Mouse (Mus musculus): Measurements from ENCODE around the gene Ei24. TPM values are rescaled to one million over a fixed set of nuclear protein-coding genes. Genes with fewer than 3 reads are reported as not detected.

Gene Ei24
- polyA plus RNA-seq, 1 experiment from 2014 or later: 79.4 TPM

GRCm38 (mm10) chr9:36767203-36768143 lies 29.7 kb downstream of the Ei24 start, which contains the start of gene Stt3a:
Stt3a (minus strand) TSS chr9:36767679.
- H3K9me3 ChIP-seq (replicated peaks; ENCODE audit: control insufficient read depth, low read length): no peaks in the 10 kb centered on the region
- under 1% methylated on average over 60 of the region's 60 CpGs for whole genome bisulfite sequencing
- H3K36me3 ChIP-seq (ENCODE audit: control insufficient read depth, insufficient read depth): peaks cover 6% of the 10 kb centered on the region
- H3K27me3 ChIP-seq (ENCODE audit: control insufficient read depth, insufficient read depth, low read length): no peaks in the 10 kb centered on the region
- peak within 1 kb of the TSS; percentile 94 for H3K9ac ChIP-seq (ENCODE audit: low read length)
- H3K4me3 ChIP-seq (ENCODE audit: low read length): peak within 1 kb of the TSS; percentile 93
- peaks cover 16% of the 10 kb centered on the region for H3K4me1 ChIP-seq (ENCODE audit: control insufficient read depth, insufficient read depth, low read length)
- ATAC-seq (replicated peaks; ENCODE audit: extremely low read depth, insufficient read depth, low FRiP score): peak; percentile 100
- peak within 1 kb of the TSS; percentile 95 for H3K27ac ChIP-seq (ENCODE audit: low read length)
- H3K4me2 ChIP-seq (ENCODE audit: low read depth, low read length): peak within 1 kb of the TSS; percentile 91

GRCm38 (mm10) chr9:36764378-36764777 lies 32.8 kb downstream of the Ei24 start:
- Histone ChIP-seq H3K36me3 (ENCODE audit: control insufficient read depth, insufficient read depth) (peaks cover 18% of the 10 kb centered on the region), H3K4me3 (ENCODE audit: low read length) (no peak overlapping the region), H3K27me3 (ENCODE audit: control insufficient read depth, insufficient read depth, low read length) (no peaks in the 10 kb centered on the region), H3K27ac (ENCODE audit: low read length) (no peak overlapping the region), H3K4me2 (ENCODE audit: low read depth, low read length) (no peak overlapping the region), H3K9me3 (replicated peaks; ENCODE audit: control insufficient read depth, low read length) (no peaks in the 10 kb centered on the region), H3K9ac (ENCODE audit: low read length) (no peak overlapping the region), H3K4me1 (ENCODE audit: control insufficient read depth, insufficient read depth, low read length) (peaks cover 16% of the 10 kb centered on the region)
- ATAC-seq (replicated peaks; ENCODE audit: extremely low read depth, insufficient read depth, low FRiP score): no peak
- WGBS: 90% methylated on average over 1 of the region's 1 CpGs

Other genes starting within 250 kb of the Ei24 start
- not detected in 2 replicates for gene Gm17689, start 214.8 kb downstream of the Ei24 start, polyA plus RNA-seq (2015; fragmentation: Nextera tagmentation; extraction: Ambion mirVana)
- gene A630095E13Rik, start 154.0 kb downstream of the Ei24 start, polyA plus RNA-seq (2015; fragmentation: Nextera tagmentation; extraction: Ambion mirVana): not detected in 2 replicates
- not detected in 2 replicates for gene Acrv1, start 104.2 kb downstream of the Ei24 start, polyA plus RNA-seq (2015; fragmentation: Nextera tagmentation; extraction: Ambion mirVana)
- 16.2 and 23.5 TPM in 2 replicates for gene Chek1, start 70.3 kb downstream of the Ei24 start, polyA plus RNA-seq (2015; fragmentation: Nextera tagmentation; extraction: Ambion mirVana)
- gene Stt3a, start 29.7 kb downstream of the Ei24 start, polyA plus RNA-seq (2015; fragmentation: Nextera tagmentation; extraction: Ambion mirVana): 123 and 127 TPM in 2 replicates
- gene Fez1, start 24.5 kb upstream of the Ei24 start, polyA plus RNA-seq (2015; fragmentation: Nextera tagmentation; extraction: Ambion mirVana): 2.1 and 2.5 TPM in 2 replicates

Measured in heart, embryonic 16.5 days (tissue).